Mouse (Mus musculus) G1E (cell line): ENCODE results near the gene Ugt2b37. TPM values are rescaled to one million over a fixed set of nuclear protein-coding genes. Genes with fewer than 3 reads are reported as not detected.
"Not testable (repeated sequence)": the region's sequence is repeated elsewhere in the genome, so short reads cannot be mapped to it uniquely, and the experiment has no call there.

Experiments
- ATAC-seq: 2 replicates; pipeline ENCODE4 v1.8.0; 2016; ENCODE audit warnings: mild to moderate bottlenecking; ENCODE audit not compliant: insufficient number of reproducible peaks, poor library complexity, low FRiP score, severe bottlenecking; ENCODE audit errors: extremely low read depth
- DNase-seq: peaks from one replicate; pipeline ENCODE4 v3.0.0; 2012; ENCODE audit warnings: low spot score
- H3K27me3 ChIP-seq: 2 replicates; pipeline ENCODE4 v1.6.1; 2012; ENCODE audit warnings: mild to moderate bottlenecking, low read length, inconsistent platforms; ENCODE audit not compliant: insufficient read depth
- H3K36me3 ChIP-seq: replicated peaks from 2 replicates; pipeline ENCODE3; 2012; ENCODE audit warnings: mild to moderate bottlenecking, inconsistent platforms
- H3K4me1 ChIP-seq: 2 replicates; pipeline ENCODE4 v1.6.1; 2012; ENCODE audit warnings: low read depth, low read length, inconsistent platforms, mixed read lengths; ENCODE audit not compliant: insufficient read depth
- H3K4me3 ChIP-seq: 2 replicates; pipeline ENCODE4 v1.5.1; 2012; ENCODE audit warnings: low read depth, mild to moderate bottlenecking, inconsistent platforms, low read length, moderate library complexity, mixed read lengths
- H3K9me3 ChIP-seq: replicated peaks from 2 replicates; pipeline ENCODE4 v1.6.1; 2012; ENCODE audit warnings: inconsistent platforms
- CTCF ChIP-seq: IDR thresholded peaks from 2 replicates; pipeline ENCODE4 v1.5.1; 2012; ENCODE audit warnings: low read depth, low read length, inconsistent platforms, mixed read lengths
- GATA1 ChIP-seq: IDR thresholded peaks from 2 replicates; pipeline ENCODE4 v1.6.1; 2012; ENCODE audit warnings: borderline replicate concordance, low read length, inconsistent platforms, mixed read lengths
- GATA2 ChIP-seq: IDR thresholded peaks from 2 replicates; pipeline ENCODE4 v1.6.1; 2012; ENCODE audit warnings: low read depth, low read length, inconsistent platforms, borderline replicate concordance
- POLR2AphosphoS5 ChIP-seq: IDR thresholded peaks from 2 replicates; pipeline ENCODE4 v1.6.1; 2012; ENCODE audit warnings: low read depth, low read length, inconsistent platforms; ENCODE audit not compliant: insufficient replicate concordance
- TAL1 ChIP-seq: conservative IDR thresholded peaks from 2 replicates; pipeline ENCODE4 v1.6.1; 2012; ENCODE audit warnings: low read depth, low read length, inconsistent platforms, mixed read lengths
- polyA plus RNA-seq: library from polyadenylated mRNA; stranded (reverse); fragments of >175 nt; gene quantifications from 2 replicates; pipeline ENCODE4 v1.2.3, GENCODE M21; 2012
- total RNA-seq, 2 experiments: library from RNA; stranded (forward) in 1 of 2; stranded (reverse) in 1 of 2; fragments of 200-1000 nt in 1 of 2; fragments of >200 nt in 1 of 2; fragmentation: Nextera tagmentation in 1 of 2; gene quantifications; 2 replicates each; pipeline ENCODE4 v1.2.3; 2014 to 2017

The Ugt2b37 gene
- total RNA-seq (2014; fragmentation: Nextera tagmentation) (not detected in 2 replicates), total RNA-seq (2017) (0.11 TPM in 1 of 2 replicates, not detected in the other), polyA plus RNA-seq (not detected in 2 replicates)

- H3K4me1 ChIP-seq, H3K4me3 ChIP-seq, H3K36me3 ChIP-seq, H3K9me3 ChIP-seq, H3K27me3 ChIP-seq, DNase-seq, ATAC-seq: not testable (repeated sequence)
Observed at GRCm38 (mm10) chr5:87254676-87255075, at the start of gene Ugt2b37. Gene Ugt2b37 (minus strand): TSS chr5:87254804.

DNA sequence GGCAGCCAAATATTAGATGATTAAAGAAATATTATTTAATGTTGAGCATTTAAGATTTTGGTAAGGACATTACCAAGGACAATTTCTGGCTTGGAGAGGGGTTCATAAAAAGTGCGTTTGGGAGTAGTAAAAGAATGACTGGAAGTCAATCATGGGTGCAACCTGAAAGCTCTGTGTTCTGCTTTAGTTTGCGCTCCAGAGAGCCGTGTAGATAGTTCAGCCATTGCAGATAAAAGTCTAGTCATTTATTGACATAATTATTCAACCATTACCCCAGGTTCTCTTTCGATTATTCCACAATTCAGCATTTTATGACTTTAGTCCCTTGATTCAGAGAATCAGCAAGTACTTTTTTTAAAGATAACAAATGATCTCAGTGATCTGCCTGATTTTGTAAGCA is 31.6 kb upstream of the Ugt2b37 start:
- H3K9me3 ChIP-seq, H3K4me3 ChIP-seq, DNase-seq, H3K4me1 ChIP-seq, H3K36me3 ChIP-seq, H3K27me3 ChIP-seq, ATAC-seq: not testable (repeated sequence)

GRCm38 (mm10) chr5:87275986-87276385 is 21.4 kb upstream of the Ugt2b37 start:
- not testable (repeated sequence) for H3K9me3 ChIP-seq, H3K36me3 ChIP-seq, DNase-seq, H3K27me3 ChIP-seq, H3K4me3 ChIP-seq, ATAC-seq, H3K4me1 ChIP-seq

DNA sequence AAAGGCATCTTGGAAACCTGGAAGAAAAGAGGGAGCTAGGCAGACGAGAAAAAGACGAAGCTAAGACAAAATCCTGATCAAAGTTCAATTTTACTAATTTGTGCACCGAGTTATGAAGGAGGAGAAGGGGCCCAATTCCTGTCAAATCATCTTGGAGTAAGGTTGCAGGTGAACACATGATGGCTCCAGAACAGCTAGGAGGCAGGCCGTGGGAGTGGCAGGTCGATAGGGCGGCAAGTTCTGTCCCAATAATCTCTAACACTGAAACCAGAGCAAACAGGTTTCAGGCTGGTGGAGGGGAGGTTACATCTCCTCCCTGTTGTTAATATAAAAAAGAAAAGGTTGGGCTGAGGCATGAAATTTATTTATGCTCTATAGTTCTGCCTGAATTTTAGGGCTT is 21.0 kb upstream of the Ugt2b37 start:
- TF ChIP-seq CTCF (no peak), TAL1 (no peak), GATA2 (no peak), GATA1 (no peak), POLR2AphosphoS5 (no peak)
- DNase-seq (no peak), ATAC-seq (no peak)
- no peaks in the 10 kb centered on the region for H3K36me3 ChIP-seq
- no peaks in the 10 kb centered on the region for H3K9me3 ChIP-seq
- no peaks in the 10 kb centered on the region for H3K4me1 ChIP-seq
- H3K27me3 ChIP-seq, result no peaks in the 10 kb centered on the region
- no peak overlapping the region for H3K4me3 ChIP-seq

GRCm38 (mm10) chr5:87255831-87256230 is 1.2 kb upstream of the Ugt2b37 start:
- TF ChIP-seq GATA1 (no peak), GATA2 (no peak), POLR2AphosphoS5 (no peak), TAL1 (no peak), CTCF (no peak)
- H3K36me3 ChIP-seq, result no peaks in the 10 kb centered on the region

GRCm38 (mm10) chr5:87242140-87242539 is 12.5 kb downstream of the Ugt2b37 start:
- H3K27me3 ChIP-seq, H3K36me3 ChIP-seq, H3K9me3 ChIP-seq, DNase-seq, ATAC-seq, H3K4me1 ChIP-seq, H3K4me3 ChIP-seq: not testable (repeated sequence)

More at GRCm38 (mm10) chr5:87255831-87256230, 1.2 kb upstream of the Ugt2b37 start:
- Histone ChIP-seq H3K27me3 (no peaks in the 10 kb centered on the region), H3K9me3 (no peaks in the 10 kb centered on the region), H3K4me3 (no peak overlapping the region), H3K4me1 (no peaks in the 10 kb centered on the region)
- DNase-seq (no peak), ATAC-seq (no peak)

- not testable (repeated sequence) for DNase-seq, ATAC-seq, H3K27me3 ChIP-seq, H3K4me3 ChIP-seq, H3K4me1 ChIP-seq, H3K36me3 ChIP-seq, H3K9me3 ChIP-seq
Observed at GRCm38 (mm10) chr5:87196430-87196829, 58.2 kb downstream of the Ugt2b37 start.

Other genes starting within 250 kb of the Ugt2b37 start
- gene Ugt2b36, start 162.2 kb downstream of the Ugt2b37 start, total RNA-seq (2014; fragmentation: Nextera tagmentation), result not detected in 2 replicates
- 0.16 TPM in 1 of 2 replicates, not detected in the other for gene Ugt2b36, start 162.2 kb downstream of the Ugt2b37 start, total RNA-seq (2017)
- gene Ugt2b36, start 162.2 kb downstream of the Ugt2b37 start, polyA plus RNA-seq, result not detected in 2 replicates
- gene Ugt2b5, start 114.5 kb downstream of the Ugt2b37 start, total RNA-seq (2014; fragmentation: Nextera tagmentation), result not detected in 2 replicates
- gene Ugt2b5, start 114.5 kb downstream of the Ugt2b37 start, total RNA-seq (2017), result 0.06 TPM in 1 of 2 replicates, not detected in the other
- not detected in 2 replicates for gene Ugt2b5, start 114.5 kb downstream of the Ugt2b37 start, polyA plus RNA-seq
- gene Ugt2a3, start 82.4 kb upstream of the Ugt2b37 start, total RNA-seq (2014; fragmentation: Nextera tagmentation), result not detected in 2 replicates
- 0.05 and 0.12 TPM in 2 replicates for gene Ugt2a3, start 82.4 kb upstream of the Ugt2b37 start, total RNA-seq (2017)
- gene Ugt2a3, start 82.4 kb upstream of the Ugt2b37 start, polyA plus RNA-seq, result not detected in 2 replicates
- not detected in 2 replicates for gene Ugt2b38, start 169.4 kb upstream of the Ugt2b37 start, total RNA-seq (2014; fragmentation: Nextera tagmentation)
- not detected in 2 replicates for gene Ugt2b38, start 169.4 kb upstream of the Ugt2b37 start, total RNA-seq (2017)
- not detected in 2 replicates for gene Ugt2b38, start 169.4 kb upstream of the Ugt2b37 start, polyA plus RNA-seq
- not detected in 2 replicates for gene Ugt2a2, start 227.5 kb upstream of the Ugt2b37 start, total RNA-seq (2014; fragmentation: Nextera tagmentation)
- gene Ugt2a2, start 227.5 kb upstream of the Ugt2b37 start, total RNA-seq (2017), result not detected in 2 replicates
- not detected in 2 replicates for gene Ugt2a2, start 227.5 kb upstream of the Ugt2b37 start, polyA plus RNA-seq
- not detected in 2 replicates for gene Gm43638, start 232.0 kb upstream of the Ugt2b37 start, total RNA-seq (2014; fragmentation: Nextera tagmentation)
- gene Gm43638, start 232.0 kb upstream of the Ugt2b37 start, total RNA-seq (2017), result not detected in 2 replicates
- not detected in 2 replicates for gene Gm43638, start 232.0 kb upstream of the Ugt2b37 start, polyA plus RNA-seq
- gene Ugt2a1, start 236.1 kb upstream of the Ugt2b37 start, total RNA-seq (2014; fragmentation: Nextera tagmentation), result not detected in 2 replicates
- gene Ugt2a1, start 236.1 kb upstream of the Ugt2b37 start, total RNA-seq (2017), result not detected in 2 replicates
- not detected in 2 replicates for gene Ugt2a1, start 236.1 kb upstream of the Ugt2b37 start, polyA plus RNA-seq